Mouse (Mus musculus): ENCODE measurements around the gene Pear1. TPM values are rescaled to one million over a fixed set of nuclear protein-coding genes. Genes with fewer than 3 reads are reported as not detected.

The Pear1 gene
- total RNA-seq, 1 experiment from 2014 or later = 29.1 TPM

DNA sequence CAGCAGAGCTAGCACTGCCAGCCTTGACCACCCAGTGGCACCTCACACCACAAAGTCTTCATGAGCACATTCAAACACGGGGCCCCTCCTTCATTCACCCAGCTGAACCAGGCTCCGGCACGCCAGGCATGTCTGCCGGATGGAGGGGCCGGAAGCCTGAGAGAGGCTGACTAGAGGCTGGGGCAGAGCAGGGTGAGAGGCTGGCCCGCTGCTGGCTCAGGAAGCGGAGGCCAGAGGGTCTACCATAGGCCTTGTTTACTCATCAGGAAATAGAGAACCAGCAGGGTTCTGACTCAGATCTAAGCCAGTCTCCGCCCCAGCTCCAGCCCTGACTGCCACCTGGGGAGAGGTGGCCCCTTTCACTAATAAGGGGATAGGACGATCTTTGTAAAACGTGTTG, 59.0 kb downstream of the Pear1 start:
- peak; percentile 75 for DNase-seq

DNA sequence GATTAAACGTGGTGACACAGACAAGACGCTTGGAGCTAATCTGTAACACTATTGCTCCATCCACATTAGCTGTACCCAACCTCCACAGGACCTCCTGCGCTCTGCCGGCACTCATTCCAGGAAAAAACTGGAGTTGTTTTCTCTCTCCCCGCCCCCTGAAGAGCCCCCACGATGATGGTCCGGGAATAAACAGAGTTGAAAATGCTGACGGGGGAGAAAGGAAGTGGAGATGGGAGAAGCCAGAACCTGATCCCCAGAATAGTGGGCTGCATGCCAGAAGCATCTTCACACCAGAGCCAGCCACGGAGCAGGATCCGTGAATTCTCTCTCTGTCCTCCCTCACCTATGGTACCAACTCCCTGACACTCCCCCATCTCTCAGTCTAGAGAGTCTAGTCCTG, 59.6 kb downstream of the Pear1 start:
- no peak for DNase-seq

- DNase-seq = peak; percentile 85
Measured at GRCm38 (mm10) chr3:87763683-87764289, 60.3 kb downstream of the Pear1 start.

DNA sequence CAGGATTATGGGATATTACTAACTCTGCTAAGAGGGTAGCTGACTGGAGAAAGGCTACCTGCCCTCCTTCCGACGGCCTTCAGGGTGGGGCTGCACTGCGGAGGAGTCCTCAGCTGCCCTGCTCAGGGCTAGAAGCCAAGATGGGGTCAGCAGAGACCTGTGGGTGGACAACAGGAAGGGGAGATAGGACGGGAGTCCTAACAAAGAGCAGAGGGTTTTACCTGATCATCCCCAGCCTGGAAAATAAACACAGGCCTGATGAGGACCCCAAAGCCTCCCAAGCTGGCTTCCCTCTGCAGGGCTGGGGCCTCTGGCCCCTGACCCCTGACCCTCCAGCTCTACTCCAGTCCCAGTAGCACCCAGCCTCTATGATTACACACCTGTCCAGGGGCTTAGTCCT, 60.9 kb downstream of the Pear1 start:
- no peak for DNase-seq

DNA sequence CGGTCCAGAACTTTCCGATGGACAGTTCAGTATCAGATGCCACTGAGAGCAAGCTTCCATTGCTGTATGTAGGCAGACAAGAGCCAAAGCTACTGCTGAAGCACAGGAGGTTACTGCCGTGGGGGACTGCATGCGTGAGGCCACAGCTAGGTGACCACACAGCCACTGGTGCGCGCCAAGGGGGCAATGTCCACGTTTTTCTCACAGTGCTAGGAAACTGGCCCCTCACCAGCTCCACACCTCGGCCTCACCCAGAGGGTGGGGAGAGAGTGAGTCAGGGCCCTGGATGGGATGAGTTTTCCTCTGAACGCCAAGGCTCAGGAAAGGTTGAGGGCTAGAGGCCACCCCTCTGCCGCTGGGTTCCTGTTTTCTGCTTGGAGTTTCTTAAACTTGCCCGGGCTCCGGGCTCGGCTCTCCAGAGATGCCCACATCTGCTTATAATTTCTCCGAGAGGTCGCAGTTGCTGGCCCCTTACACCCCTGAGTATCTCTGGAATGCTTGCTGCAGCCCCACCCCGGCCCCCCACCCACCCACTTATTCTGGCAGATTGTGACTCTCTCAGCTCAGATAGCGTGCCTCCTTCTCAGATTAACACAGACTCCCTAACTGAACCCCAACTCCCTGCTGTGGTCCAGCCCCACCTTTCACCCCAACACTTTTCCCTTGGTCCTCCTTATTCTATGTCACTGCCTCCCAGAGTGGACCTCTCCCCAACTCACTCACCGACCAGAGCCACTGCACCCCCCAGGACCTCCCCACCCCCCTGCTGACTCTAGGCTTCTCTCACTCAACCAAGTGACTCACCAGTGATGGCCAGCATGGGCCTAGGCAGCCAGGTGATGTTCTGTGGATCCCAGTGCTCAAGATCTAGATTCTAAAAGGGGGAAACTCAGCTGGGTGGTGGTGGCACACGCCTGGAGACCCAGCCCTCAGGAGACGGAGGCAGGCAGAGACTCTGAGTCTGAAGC, 62.4 kb downstream of the Pear1 start:
- DNase-seq = no peak

DNA sequence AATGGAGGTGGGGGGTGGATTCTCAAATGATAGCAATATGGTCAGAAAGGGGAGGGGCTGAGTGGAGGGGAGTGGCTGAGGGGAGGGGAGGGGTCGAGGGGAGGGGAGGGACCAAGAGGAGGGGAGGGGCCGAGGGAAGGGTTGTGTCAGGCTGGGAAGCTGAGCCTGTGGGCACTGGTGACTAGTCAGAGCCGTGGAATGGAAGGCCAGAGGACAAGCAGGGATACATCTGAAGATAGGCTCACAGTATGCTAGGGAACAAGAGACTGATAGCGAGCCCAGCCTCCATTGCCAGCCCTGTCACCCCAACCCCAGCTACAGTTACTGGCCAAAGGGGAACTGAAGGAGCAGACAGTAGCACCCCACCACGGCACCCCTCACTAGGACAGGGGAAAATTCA, 65.5 kb downstream of the Pear1 start:
- peak; percentile 80 for DNase-seq

- no peak for DNase-seq
Measured at GRCm38 (mm10) chr3:87756488-87756887, 67.6 kb downstream of the Pear1 start.

GRCm38 (mm10) chr3:87755964-87756363, 68.1 kb downstream of the Pear1 start:
- peak; percentile 95 for DNase-seq

DNA sequence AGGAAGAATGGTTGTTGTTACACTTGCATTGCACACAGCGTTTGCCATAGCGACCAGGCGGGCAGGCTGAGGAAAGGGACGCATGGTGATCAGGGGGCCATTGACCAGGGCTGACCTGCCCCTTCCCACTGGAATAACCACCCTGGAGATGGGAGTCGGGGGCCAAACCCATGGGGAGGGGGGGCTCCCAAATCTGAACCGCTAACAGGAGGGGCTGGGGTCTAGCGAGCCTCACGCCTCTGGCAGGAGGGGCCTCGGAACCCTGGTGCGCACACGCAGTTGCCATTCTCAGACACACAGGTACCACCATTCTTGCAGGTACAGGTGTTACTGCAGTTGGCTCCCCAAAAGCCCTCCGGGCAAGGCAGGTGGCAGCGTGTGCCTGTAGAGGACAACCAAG, 70.3 kb downstream of the Pear1 start:
- no peak for DNase-seq

GRCm38 (mm10) chr3:87752567-87752966, 71.5 kb downstream of the Pear1 start:
- no peak for DNase-seq

- no peak for DNase-seq
Measured at GRCm38 (mm10) chr3:87749977-87750376, 74.1 kb downstream of the Pear1 start.

DNA sequence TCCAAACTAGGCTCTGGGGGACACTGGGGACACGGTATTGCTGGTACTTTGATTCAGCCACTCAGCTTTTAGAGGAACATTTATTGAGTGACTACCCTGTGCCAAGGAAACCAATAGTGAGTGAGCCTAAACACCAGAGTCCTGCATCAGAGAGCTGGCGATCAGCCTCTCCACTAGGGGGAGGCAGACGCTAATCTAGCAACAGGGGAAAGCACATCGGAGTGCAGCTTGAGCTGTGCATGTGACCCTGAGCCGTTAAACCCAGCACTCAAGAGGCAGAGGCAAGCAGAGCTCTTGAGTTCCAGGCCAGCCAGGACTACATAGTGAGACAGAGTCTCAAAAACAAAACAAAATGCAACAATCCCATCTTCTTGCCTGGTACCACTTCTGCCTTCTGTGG, 75.1 kb downstream of the Pear1 start:
- peak; percentile 79 for DNase-seq

DNA sequence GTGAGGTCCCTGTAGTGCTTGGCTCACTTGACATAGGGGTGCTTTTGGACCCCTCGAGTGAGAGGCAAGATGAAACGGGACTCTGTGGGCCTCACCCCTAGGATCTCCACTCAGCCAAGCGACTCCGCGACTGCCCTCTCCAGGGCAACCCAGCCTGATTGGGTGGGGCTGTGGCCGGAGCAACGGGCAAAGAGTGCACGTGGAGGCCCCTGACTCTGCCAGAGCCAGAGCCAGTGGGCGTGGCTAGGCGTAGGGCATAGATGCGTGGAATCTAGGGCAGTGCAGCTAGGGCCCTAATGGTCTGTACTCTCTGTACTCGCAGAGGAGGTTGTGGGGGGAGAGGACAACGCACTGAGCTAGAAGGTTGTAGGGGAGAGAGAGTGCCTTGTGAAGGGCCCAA, 75.7 kb downstream of the Pear1 start, which contains the start of gene Lrrc71:
TSS of gene Lrrc71 (minus strand) at position 195 of the 400 bp plus-strand sequence.
- DNase-seq = peak; percentile 56

DNA sequence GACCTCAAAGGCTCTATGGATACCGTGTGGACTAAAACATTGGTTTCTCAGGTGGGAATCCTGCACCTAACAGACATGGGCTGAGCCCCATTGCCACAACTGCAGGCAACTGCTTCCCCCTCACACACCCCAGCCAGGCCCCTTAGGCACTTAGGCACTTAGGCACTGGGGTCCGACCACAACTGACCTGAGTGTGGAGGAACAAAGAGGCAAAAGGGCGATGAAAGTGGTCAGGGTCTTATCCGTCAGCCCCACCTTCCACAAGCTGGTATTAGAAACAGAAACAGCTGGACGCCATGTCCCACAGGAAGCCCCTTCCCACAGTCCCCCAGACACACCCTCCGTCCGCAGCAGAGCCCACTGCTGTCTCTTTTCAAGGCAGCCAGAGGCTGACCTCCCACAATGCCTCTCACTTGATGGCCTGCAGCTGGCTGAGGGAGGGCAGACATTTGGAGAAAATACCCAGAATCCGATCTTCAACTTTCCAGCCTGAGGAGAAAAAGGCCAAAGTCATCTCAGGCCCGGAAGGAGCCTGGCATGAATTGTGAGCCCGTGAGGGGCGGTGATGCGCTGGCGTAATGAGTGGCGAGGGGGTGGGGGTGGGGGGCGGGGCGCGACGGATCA, 79.0 kb downstream of the Pear1 start:
- no peak for DNase-seq

DNA sequence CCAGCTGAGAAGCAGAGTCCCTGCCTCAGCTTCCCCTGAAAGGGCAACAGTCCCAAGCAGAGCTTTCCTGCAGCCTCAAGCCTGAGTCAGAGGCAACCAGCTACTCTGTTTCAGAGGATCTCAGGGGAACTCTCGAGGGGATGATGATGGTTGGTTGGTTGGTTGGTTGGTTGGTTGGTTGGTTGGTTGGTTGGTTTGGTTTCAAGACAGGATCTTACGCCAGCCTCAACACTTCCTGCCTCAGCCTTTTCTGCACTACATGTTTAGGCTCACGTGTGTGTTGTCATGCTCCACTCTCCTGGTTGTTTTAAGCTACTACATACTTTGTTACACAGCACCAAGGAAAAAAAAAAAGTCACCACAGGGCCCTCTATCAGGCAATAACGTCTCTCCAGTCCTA, 80.2 kb downstream of the Pear1 start:
- no peak for DNase-seq

DNA sequence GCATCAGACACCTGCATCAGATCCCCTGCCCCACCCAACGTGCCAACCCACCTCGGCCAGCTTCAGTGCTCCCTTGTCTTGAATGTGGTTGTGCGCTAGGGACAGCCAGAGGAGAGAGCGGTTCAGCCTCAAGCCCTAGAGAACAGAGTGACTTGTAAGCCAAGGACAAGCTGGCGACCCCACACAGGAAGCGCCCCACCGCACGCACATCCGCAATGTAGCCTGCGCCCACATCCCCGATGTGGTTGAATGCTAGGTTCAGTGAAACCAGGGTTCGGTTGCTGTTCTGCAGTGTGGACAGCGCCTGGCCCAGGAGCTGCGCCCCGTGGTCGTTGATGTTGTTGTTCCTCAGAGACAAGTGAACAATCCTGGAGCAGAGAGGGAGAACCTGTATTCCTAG, 81.4 kb downstream of the Pear1 start:
- DNase-seq = no peak

DNA sequence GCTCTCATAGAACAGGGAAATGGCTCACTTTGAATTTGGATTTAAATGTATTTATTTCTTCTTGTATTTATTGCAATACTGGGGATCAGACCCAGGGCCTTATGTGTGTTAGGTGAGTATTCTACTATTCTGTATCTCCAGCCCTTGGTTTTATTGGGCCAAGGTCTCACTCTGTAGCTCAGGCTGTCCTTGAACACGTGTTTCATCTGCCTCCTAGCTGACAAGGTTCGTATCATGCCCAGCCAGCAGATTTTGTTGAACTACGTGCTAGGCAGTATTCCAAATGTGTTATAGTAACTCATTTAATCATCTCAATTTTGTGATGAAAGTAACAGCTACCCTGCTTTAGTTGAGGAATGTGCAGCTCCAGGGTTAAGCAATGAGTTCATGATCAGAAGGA, 82.1 kb downstream of the Pear1 start:
- DNase-seq = no peak

DNA sequence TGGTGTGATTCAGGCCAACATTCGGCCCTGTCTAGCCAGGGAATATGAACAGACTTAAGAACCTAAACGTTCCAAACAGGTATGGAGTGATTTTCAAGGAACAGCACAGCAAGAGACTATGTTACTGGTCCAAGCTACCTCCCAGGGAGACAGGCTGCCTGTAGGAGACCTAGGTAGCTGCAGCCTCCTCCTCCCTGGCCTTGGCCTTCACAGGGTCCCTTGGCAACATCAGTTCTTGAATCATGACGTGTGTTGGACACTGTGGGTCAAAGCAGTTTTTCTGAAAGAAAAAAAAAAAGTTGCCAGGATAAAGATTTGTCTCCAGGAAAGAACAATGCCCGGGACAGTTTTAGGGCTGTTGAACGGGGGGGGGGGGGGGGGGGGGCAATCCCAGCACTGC, 85.2 kb downstream of the Pear1 start:
- peak; percentile 72 for DNase-seq

- DNase-seq = no peak
Measured at GRCm38 (mm10) chr3:87735335-87735734, 88.8 kb downstream of the Pear1 start.

GRCm38 (mm10) chr3:87733984-87734761, 89.9 kb downstream of the Pear1 start:
- peak; percentile 62 for DNase-seq

DNA sequence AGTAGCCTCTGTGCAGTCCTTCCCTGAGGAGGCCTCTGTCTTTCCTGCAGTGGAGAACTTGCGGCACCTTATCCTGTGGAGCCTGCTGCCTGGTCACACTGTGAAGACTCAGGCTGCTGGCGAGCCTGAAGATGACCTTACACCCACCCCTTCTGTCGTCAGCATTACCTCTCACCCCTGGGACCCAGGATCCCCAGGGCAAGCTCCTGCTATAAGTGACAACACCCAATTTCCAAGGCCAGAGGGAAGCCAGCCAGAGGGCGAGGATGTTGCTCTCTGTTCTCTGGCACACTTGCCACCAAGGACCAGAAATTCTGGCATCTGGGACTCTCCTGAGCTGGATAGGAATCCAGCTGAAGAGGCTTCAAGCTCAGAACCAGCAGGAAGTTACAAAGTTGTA, 91.0 kb downstream of the Pear1 start:
- peak; percentile 77 for DNase-seq

GRCm38 (mm10) chr3:87728696-87729095, 95.4 kb downstream of the Pear1 start:
- DNase-seq = no peak
